Mouse (Mus musculus): ENCODE measurements around the gene Krt7.

Gene Krt7

GRCm38 (mm10) chr15:101446572-101446971, 35.7 kb downstream of the Krt7 start:
- DNase-seq (ENCODE audit: low spot score in 2 of 2) = no peak

GRCm38 (mm10) chr15:101447444-101447843, 36.6 kb downstream of the Krt7 start, which contains the start of gene Krt88:
Gene Krt88 (plus strand): TSS chr15:101447744.
- no peak for DNase-seq (ENCODE audit: low spot score in 2 of 2)

GRCm38 (mm10) chr15:101453093-101453736, 42.4 kb downstream of the Krt7 start:
- peak; percentile 54 to 59 for DNase-seq (ENCODE audit: low spot score in 2 of 2)

GRCm38 (mm10) chr15:101454774-101455173, 43.9 kb downstream of the Krt7 start:
- no peak for DNase-seq (ENCODE audit: low spot score in 2 of 2)

- DNase-seq (ENCODE audit: low spot score in 2 of 2) = no peak
Observed at GRCm38 (mm10) chr15:101455292-101455691, 44.4 kb downstream of the Krt7 start.

DNA sequence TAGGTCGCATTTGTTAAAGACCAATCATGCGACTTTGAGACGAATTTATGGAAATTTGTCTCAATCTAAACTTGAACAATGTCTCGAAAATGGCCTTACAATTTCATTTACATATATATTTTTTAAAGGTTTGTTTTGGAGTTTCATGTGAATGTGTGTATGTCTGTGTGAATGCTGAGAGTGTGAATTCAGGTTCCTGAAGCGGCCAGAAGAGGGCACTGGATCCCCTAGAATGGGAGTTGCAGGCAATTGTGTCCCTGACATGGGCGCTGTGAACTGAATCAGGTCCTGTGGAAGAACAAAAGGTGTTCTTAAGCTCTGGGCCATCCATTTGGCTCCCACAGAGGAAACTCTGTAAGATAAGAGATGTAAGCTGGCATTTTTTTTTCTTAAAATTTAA, 45.0 kb downstream of the Krt7 start:
- DNase-seq (ENCODE audit: low spot score in 2 of 2) = no peak

- DNase-seq (ENCODE audit: low spot score in 2 of 2) = no peak
Observed at GRCm38 (mm10) chr15:101458361-101458930, 47.6 kb downstream of the Krt7 start.

DNA sequence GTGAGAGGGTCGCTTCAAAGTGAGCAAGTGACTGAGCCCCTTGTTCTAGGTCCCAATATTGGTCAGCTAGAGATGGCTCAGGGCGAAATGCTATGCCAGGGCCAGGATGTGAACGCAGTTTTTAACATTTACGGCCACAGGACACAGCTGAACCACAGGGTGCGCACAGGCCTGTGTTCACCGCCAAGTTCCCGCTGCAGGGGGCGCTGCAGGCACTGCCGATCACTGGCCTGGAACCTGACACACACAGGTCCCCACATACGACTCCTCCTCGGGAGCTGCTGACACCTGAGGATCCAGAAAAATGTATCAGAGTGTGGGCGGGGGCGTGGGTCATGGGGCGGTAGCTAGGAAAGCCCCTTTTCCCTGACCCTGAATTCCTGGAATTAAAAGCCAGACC, 48.4 kb downstream of the Krt7 start:
- DNase-seq (ENCODE audit: low spot score in 2 of 2) = no peak

DNA sequence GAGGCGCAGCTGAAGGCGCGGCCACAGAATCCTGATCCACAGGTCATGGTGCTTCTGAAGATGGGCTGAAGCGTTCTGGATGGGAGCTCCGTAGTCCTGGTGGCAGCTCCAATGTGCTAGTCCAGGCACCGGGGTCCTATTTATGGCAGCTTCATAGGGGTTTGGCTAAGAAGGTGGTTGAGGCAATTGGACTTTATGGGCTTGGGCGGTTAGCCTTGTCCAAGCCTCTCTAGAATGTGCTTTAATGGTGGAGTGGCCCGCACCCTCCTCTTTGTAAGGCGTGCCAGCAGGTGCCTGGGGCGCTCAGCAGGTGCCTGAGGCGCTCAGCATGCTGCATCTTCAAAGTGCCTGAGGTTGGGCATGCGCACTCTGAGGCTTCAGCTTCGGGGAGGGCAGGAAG, 52.8 kb downstream of the Krt7 start, which contains the start of gene Krt81:
Gene Krt81, minus strand, starts transcription at position 101 of the 400 bp plus-strand sequence.
- DNase-seq (ENCODE audit: low spot score in 2 of 2) = no peak

DNA sequence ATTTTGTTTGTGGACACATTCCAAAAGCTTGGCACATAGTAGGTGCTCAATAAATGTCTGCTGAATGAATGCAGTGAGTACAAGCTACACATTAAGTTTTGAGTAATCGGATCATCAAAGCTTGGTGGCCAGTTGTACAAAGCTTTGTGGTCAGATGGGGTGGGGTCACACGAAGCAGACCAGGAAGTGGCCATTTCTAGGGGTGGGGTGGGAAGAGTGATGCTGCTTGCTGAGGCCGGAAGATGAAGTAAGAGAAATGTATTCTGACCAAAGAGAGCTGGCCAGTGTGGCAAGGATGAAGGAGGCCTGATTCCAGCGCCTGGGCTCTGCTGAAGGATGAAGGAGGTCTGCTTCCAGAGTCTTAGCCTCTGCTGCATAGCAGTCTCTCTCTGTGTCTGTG, 58.2 kb downstream of the Krt7 start:
- DNase-seq (ENCODE audit: low spot score in 2 of 2) = no peak

DNA sequence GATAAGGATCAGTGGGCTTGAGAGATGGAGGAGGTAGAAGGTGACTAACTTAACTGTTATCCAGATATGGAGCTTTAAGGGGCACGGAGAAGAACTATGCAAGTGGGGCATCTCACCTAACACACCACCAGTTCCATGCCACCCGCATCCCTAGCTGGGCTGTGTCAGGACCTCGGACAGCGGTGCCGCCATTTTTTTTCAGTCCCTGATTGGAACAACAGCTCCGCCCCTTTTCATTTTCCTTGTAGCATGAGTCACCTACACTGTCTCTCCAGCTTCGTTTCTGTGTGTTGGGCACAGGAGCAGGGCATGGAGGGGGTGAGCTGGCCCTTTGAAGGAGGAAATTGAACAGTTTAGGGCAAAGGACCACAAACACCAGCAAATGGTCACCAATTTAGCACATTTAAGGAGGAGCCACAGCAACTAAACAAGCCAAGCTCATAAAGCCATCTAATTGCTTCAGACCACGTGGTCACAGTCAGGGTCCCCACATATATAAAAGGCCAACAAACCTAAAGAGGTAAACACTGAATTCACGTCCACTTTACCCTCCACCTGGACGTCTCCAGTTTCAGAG, 62.2 kb downstream of the Krt7 start, which contains the start of gene Krt86:
Gene Krt86, plus strand, starts transcription at position 527 of the 577 bp plus-strand sequence.
- no peak for DNase-seq (ENCODE audit: low spot score in 2 of 2)

DNA sequence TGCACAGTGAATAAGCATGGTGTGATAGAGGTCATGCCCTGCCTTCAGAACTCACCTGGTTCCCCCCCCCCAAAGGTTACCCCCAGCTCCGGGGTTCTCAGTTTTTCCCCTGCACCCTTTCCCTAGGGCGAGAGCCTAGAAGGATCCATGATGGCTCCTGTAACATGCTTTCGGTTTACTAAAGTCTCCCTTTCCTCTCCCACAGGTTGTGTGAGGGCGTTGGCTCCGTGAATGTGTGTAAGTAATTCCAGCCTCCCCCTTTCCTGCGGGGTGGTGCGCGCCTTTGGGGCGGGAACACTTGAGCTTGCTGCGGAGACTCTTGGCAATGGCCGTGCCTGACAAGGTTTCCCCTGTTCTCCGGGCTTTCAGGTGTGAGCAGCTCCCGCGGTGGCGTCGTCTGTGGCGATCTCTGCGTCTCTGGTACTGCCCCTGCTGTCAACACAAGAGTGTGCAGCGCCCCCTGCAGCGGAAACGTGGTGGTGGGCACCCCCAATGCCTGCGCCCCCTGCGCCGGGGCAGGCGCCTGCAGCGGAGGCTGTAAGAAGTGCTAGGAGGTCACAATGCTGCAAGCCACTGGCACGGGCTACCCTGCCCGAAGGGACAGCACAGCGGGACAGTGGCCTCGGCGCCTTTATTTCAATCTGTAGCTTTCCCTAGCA, 68.3 kb downstream of the Krt7 start:
- peak; percentile 13 to 14 for DNase-seq (ENCODE audit: low spot score in 2 of 2)

DNA sequence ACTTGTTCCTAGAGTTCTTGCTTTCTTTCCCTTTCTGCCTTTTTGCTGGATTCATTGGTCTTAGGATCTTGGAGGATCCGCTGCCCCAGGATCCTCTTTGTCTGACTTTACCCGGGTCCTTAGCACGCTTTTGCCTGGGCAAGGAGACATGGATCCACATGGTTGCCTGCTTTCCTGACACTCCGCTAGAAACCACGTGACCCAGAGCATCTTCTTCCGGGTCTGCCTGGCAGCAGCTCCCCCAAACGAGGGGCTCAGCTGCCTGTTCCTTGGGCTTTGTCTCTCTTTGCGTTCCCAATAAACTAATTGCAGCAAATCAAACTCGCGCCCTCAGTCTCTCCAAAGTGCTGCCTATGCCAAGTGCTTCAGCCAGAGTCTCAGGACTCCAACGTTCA, 68.8 kb downstream of the Krt7 start:
- DNase-seq (ENCODE audit: low spot score in 2 of 2) = no peak
